Mouse (Mus musculus) olfactory bulb, adult 2 months (tissue): ENCODE results near the gene Fndc5.

ENCODE experiments used
- CTCF ChIP-seq: fragments of 200-500 bp; IDR thresholded peaks from 2 replicates; pipeline ENCODE4 v1.5.1; 2012; ENCODE audit warnings: low read depth, mild to moderate bottlenecking, low read length, moderate library complexity; ENCODE audit not compliant: insufficient read depth
- POLR2A ChIP-seq: fragments of 200-500 bp; IDR thresholded peaks from 2 replicates; pipeline ENCODE4 v1.6.1; 2012; ENCODE audit warnings: mild to moderate bottlenecking, low read depth, low read length, moderate library complexity; ENCODE audit not compliant: insufficient read depth

DNA sequence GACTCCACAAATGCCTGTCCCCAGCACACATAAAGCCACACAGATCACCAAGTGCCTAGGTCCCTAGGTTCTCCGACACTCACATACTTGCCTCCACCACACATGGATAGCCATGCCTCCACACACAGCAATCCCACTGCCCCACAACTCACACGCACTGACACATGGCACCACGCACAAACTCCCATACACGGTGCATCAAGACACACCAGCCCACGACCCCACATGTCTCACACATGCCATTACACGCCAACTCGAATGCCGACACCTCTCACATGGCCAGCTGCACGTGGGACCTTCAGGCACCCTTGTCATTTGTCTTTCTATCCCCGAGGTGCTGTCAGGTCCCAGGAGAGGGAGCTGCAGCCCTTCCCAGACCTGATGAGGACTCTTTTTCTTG, 17.1 kb upstream of the Fndc5 start:
- TF ChIP-seq POLR2A (no peak), CTCF (no peak)
